Mouse (Mus musculus): ENCODE measurements around the gene Gxylt1. TPM values are rescaled to one million over a fixed set of nuclear protein-coding genes. Genes with fewer than 3 reads are reported as not detected.
A peak's percentile ranks its signal among the peaks of the same experiment; 100 is the strongest.
"Not testable (repeated sequence)": the region's sequence is repeated elsewhere in the genome, so short reads cannot be mapped to it uniquely, and the experiment has no call there.

Gxylt1 gene
- 5.9 and 6.0 TPM in 2 replicates for polyA plus RNA-seq (2015; fragmentation: Nextera tagmentation; extraction: Ambion mirVana)

DNA sequence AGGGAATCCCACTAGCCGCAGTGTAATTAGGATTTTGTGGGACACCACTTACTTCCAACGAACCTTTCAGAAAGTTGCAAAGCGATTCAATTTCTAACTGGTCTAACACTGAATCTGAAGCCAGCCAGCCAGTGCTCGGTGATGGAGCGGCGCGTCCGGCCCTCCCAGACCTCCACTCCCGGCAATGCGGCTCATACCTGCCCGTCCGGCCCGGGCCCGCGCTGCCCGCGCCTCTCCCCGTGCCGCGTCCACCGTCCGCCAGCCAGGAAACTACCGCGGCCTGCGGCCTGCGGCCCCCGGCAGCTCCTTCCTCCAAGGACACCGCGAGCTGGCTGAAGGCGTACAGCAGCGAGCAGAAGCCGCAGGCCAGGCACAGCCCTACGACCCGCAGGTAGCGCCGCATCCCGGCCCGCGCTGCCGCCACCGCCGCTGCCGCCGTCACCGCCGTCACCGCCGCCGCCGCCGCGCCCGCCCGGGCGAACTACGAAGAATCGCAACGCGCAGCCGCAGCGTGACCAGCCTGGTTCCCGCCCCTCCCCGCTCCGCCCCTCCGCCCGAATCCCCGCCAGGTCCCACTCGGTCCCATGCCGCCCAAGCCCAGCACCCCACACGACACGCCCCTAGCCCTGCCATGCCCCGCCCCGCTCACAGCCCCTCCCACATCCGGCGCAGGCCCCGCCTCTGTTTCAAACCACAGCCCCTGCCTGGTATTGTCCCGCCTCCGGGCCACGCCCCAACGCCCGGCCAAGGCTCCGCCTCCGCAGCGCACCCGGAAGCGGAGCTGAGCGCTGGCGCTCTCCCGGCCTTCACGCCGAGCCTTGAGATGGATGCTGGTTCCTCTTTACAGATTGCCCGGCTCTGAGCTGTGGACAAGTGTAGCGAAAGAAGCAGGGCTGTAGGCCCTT, at the start of gene Gxylt1:
TSS of gene Gxylt1 (minus strand) at position 501 of the 905 bp plus-strand sequence.
- H3K27me3 ChIP-seq, result no peaks in the 10 kb centered on the region
- peaks cover 35% of the 10 kb centered on the region for H3K4me1 ChIP-seq (replicated peaks)
- H3K9ac ChIP-seq, result peak within 1 kb of the TSS; percentile 65
- H3K9me3 ChIP-seq, result no peaks in the 10 kb centered on the region
- peak within 1 kb of the TSS; percentile 90 for H3K4me2 ChIP-seq
- H3K27ac ChIP-seq (replicated peaks), result peak within 1 kb of the TSS; percentile 83
- WGBS, result under 1% methylated on average over 79 of the region's 93 CpGs
- peaks cover 4% of the 10 kb centered on the region; the same call in 1 of the 2 replicates for H3K36me3 ChIP-seq
- ATAC-seq (ENCODE audit: low FRiP score, low read depth), result peak; percentile 98
- peak within 1 kb of the TSS; percentile 59 for H3K4me3 ChIP-seq

DNA sequence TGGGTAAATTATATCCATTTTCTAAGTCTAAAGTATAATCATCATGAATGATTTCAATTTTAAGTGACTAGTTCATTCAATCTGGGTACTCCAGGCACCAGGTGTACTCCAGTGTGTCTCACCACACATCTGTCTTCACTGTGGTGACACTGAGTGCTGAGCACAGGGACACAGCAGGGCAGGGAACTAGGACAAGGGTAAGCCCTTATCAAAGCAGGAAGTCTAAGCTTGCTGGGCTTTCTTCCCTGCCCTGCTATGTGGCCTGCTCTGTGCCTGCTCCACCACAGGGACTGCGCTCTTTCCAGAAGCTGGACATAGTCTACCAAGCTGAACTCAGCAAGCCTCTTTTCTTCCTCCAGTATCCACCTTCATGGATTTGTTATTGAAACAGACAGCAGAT, 43.8 kb upstream of the Gxylt1 start:
- Histone ChIP-seq H3K27ac (replicated peaks) (no peak overlapping the region), H3K4me2 (no peak overlapping the region), H3K36me3 (no peaks in the 10 kb centered on the region), H3K9me3 (no peaks in the 10 kb centered on the region), H3K4me3 (no peak overlapping the region), H3K4me1 (replicated peaks) (peaks cover 6% of the 10 kb centered on the region; the same call in 1 of the 2 replicates), H3K27me3 (no peaks in the 10 kb centered on the region), H3K9ac (no peak overlapping the region)
- 87% methylated on average over 1 of the region's 1 CpGs for WGBS
- ATAC-seq (ENCODE audit: low FRiP score, low read depth), result no peak

DNA sequence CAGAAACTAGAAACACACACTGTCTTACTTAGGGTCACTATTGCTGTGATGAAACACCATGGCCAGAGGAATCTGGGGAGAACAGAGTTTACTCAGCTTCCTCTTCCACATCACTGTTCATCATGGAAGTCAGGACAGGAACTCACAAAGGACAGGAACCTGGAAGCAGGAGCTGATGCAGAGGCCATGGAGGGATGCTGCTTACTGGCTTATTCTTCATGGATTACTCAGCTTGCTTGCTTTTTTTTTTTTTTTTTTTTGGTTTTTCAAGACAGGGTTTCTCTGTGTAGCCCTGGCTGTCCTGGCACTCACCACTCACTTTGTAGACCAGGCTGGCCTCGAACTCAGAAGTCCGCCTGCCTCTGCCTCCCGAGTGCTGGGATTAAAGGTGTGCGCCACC, 35.3 kb upstream of the Gxylt1 start:
- H3K4me3 ChIP-seq; ATAC-seq (ENCODE audit: low FRiP score, low read depth); H3K36me3 ChIP-seq; H3K4me2 ChIP-seq; H3K9ac ChIP-seq; H3K27me3 ChIP-seq; H3K27ac ChIP-seq (replicated peaks); H3K4me1 ChIP-seq (replicated peaks); H3K9me3 ChIP-seq: not testable (repeated sequence)
- 94% methylated on average over 4 of the region's 4 CpGs for WGBS

DNA sequence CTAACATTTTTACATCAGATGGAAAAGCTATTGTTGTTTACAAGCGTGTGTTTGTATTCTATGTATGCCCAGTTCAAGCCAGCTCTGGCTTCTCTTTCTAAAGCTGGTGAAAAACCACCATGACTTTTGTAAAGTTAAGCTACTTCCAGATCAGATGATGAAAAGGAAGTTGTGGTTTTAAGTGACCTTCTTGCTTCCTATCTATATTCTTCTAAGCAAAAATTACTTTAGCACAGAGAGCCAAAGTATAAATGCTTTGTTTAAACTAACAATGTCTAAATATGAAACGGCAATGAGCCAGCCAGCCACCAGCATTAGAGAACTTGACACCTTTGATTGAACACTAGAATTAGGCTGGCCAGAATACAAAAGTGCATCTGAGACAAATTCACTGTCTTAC, 23.2 kb upstream of the Gxylt1 start:
- 77% methylated on average over 2 of the region's 2 CpGs for WGBS
- Histone ChIP-seq H3K27me3 (no peaks in the 10 kb centered on the region), H3K4me3 (no peak overlapping the region), H3K4me1 (replicated peaks) (peaks cover 6% of the 10 kb centered on the region; the same call in 1 of the 2 replicates), H3K9ac (no peak overlapping the region), H3K27ac (replicated peaks) (no peak overlapping the region), H3K4me2 (no peak overlapping the region), H3K36me3 (no peaks in the 10 kb centered on the region), H3K9me3 (no peaks in the 10 kb centered on the region)
- no peak for ATAC-seq (ENCODE audit: low FRiP score, low read depth)

DNA sequence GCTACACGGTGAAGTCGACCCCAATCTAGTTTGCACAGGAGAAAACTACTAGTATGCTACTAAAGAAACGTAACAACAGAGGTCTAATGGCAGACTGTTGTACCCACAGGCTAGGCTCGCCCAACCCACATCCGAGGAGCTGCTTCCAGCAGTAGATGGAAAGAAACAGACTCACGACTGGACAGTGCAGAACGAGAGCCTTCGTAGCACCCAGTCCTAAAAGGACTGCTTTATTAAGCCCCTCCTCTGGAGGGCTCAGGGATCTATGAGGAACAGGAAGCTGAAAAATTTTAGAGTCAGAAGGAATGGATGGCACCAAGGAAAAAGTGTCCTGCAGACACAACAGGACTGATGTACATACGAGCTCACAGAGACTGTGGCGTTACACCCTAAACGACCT, 19.5 kb upstream of the Gxylt1 start:
- no peaks in the 10 kb centered on the region for H3K27me3 ChIP-seq
- 90% methylated on average over 11 of the region's 11 CpGs for WGBS
- no peaks in the 10 kb centered on the region for H3K36me3 ChIP-seq
- H3K4me2 ChIP-seq, result no peak overlapping the region
- no peak for ATAC-seq (ENCODE audit: low FRiP score, low read depth)
- peaks cover 12% of the 10 kb centered on the region for H3K4me1 ChIP-seq (replicated peaks)
- no peak overlapping the region for H3K9ac ChIP-seq
- no peaks in the 10 kb centered on the region for H3K9me3 ChIP-seq
- no peak overlapping the region for H3K27ac ChIP-seq (replicated peaks)
- H3K4me3 ChIP-seq, result no peak overlapping the region

DNA sequence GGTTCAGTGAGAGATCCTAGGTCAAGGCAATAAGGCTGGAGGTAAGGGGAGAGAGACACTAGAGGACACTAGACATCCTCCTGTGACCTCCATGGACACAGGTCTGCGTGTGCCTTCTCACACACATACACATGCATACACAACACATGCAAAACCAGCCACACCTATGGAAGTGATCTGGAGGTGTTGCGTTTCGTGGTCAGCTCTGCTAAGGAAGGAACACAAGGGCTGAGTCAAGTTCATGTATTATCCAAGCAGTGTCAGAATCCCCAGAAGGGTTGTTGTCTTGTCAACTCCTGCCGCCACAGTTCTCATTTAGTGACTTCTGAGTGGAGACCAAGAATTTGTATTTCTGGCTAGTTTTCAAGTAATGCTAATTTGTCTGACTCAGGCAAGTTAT, 13.3 kb upstream of the Gxylt1 start:
- Histone ChIP-seq H3K27ac (replicated peaks) (no peak overlapping the region), H3K4me2 (no peak overlapping the region), H3K4me3 (no peak overlapping the region), H3K36me3 (no peaks in the 10 kb centered on the region), H3K9ac (no peak overlapping the region), H3K27me3 (no peaks in the 10 kb centered on the region), H3K4me1 (replicated peaks) (peaks cover 8% of the 10 kb centered on the region; the same call in 1 of the 2 replicates), H3K9me3 (no peaks in the 10 kb centered on the region)
- no peak for ATAC-seq (ENCODE audit: low FRiP score, low read depth)
- 90% methylated on average over 4 of the region's 4 CpGs for WGBS

DNA sequence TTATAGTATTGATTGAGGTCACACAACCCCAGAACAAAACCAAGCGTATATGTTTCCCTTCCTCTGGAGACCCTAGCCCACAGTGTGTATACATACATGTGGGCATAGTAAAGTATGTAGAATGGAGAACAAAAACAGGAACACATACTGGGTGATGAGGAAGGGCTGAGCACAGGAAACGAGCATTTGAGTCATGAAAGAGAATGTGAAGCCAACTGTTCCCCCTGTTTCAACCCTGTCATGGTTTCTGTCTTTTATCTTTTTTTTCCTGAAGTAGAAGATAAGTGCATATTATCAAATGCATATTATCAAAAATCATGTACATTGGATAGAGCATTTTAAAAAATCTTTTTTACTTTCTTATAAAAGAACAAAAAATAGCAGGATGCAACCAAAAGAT, 12.6 kb upstream of the Gxylt1 start:
- no peak overlapping the region for H3K4me3 ChIP-seq
- H3K9ac ChIP-seq, result no peak overlapping the region
- H3K9me3 ChIP-seq, result no peaks in the 10 kb centered on the region
- H3K4me2 ChIP-seq, result no peak overlapping the region
- no peak overlapping the region for H3K27ac ChIP-seq (replicated peaks)
- H3K36me3 ChIP-seq, result no peaks in the 10 kb centered on the region
- 75% methylated on average over 2 of the region's 2 CpGs for WGBS
- no peak for ATAC-seq (ENCODE audit: low FRiP score, low read depth)
- peaks cover 3% of the 10 kb centered on the region; the same call in 1 of the 2 replicates for H3K4me1 ChIP-seq (replicated peaks)
- H3K27me3 ChIP-seq, result no peaks in the 10 kb centered on the region

DNA sequence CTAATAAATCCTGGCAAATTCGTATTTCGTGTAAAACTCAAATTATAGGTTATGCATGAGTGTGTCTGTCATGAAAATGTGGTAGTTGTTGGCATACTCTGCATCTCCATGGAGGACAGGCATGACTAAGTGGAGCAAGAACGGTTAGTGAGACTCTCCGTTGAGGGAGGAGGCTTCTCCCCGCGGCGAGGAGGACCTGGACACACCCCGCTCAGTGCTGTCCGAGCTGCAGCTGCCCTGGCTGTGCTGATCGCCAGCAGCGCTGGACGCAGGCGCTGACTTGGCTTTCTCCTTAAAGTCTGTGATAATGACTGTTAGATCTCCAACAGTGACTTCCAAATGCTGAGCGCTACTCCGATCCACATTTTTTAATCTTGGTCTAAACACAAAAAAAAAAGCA, 10.3 kb upstream of the Gxylt1 start:
- no peaks in the 10 kb centered on the region for H3K9me3 ChIP-seq
- H3K4me1 ChIP-seq (replicated peaks), result no peaks in the 10 kb centered on the region
- no peak for ATAC-seq (ENCODE audit: low FRiP score, low read depth)
- no peaks in the 10 kb centered on the region for H3K27me3 ChIP-seq
- H3K4me3 ChIP-seq, result no peak overlapping the region
- no peak overlapping the region for H3K27ac ChIP-seq (replicated peaks)
- no peak overlapping the region for H3K4me2 ChIP-seq
- H3K9ac ChIP-seq, result no peak overlapping the region
- 80% methylated on average over 15 of the region's 15 CpGs for WGBS
- H3K36me3 ChIP-seq, result 0 out of 2 replicates have a peak, but pooled peaks cover 4% of the 10 kb centered on the region

DNA sequence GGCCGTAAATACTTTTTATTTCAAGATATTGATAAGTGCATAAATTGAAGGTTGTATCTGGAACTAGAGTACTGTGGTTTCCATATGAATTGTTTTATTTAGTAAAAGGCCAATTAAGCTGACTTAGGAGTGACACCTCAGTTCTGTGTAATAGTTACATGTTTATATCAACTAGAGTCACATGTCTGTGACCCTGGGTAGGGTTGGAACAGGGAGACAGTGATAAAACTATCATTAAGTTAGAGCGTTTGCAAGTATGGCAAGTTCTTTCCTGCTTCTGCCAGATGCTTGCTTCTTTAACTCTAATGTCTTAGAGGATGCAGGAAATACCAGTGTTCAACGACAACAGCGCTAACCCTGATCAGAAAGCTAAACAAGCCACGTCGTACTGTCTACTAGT, 9.3 kb upstream of the Gxylt1 start:
- Histone ChIP-seq H3K4me1 (replicated peaks) (no peaks in the 10 kb centered on the region), H3K9me3 (no peaks in the 10 kb centered on the region), H3K9ac (no peak overlapping the region), H3K4me3 (no peak overlapping the region), H3K27me3 (no peaks in the 10 kb centered on the region), H3K4me2 (no peak overlapping the region), H3K36me3 (peaks cover 5% of the 10 kb centered on the region; the same call in 1 of the 2 replicates), H3K27ac (replicated peaks) (no peak overlapping the region)
- WGBS, result 92% methylated on average over 6 of the region's 6 CpGs
- ATAC-seq (ENCODE audit: low FRiP score, low read depth), result no peak

DNA sequence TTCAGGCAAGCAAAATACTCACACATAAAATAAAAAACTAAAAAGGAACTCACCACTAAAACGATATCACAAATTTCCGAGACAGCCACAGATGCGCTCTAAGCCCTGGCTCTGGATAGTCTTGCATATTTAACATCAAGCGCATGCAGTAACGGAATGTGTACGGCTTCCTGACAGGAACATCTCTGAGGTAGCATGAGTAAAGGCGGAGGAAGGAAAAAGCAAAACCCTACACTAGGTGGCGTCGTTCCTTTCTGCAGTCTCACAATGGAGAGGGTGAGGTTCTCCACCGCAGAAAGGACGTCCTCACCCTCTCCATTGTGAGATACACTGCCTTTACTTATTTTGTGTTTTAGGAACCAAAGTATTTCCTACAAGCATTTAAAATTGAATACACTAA, 8.4 kb upstream of the Gxylt1 start:
- H3K4me2 ChIP-seq, result no peak overlapping the region
- no peak overlapping the region for H3K27ac ChIP-seq (replicated peaks)
- H3K4me1 ChIP-seq (replicated peaks), result no peaks in the 10 kb centered on the region
- 71% methylated on average over 11 of the region's 11 CpGs for WGBS
- H3K9ac ChIP-seq, result no peak overlapping the region
- no peaks in the 10 kb centered on the region for H3K9me3 ChIP-seq
- H3K4me3 ChIP-seq, result no peak overlapping the region
- no peaks in the 10 kb centered on the region for H3K27me3 ChIP-seq
- peaks cover 8% of the 10 kb centered on the region; the same call in 1 of the 2 replicates for H3K36me3 ChIP-seq
- no peak for ATAC-seq (ENCODE audit: low FRiP score, low read depth)

DNA sequence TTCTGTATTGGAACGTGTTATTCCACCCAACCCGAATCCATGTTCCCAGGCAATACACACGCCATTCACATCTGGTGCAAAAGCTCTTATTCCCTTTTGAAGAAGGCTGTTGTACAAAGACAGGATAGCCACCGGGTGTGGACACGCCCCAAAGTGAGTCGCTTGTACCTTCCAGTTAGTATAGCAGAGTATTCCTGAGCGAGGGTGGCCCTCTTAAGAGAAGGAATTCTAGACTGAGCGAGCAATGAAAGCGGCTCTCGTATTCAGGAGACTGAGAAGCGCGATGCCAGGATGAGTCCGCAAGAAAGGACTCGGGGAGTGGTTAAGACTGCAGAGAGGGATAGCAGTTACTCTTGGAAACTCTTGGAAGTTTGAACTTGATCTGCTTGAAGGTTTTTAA, 1.3 kb upstream of the Gxylt1 start:
- no peak for ATAC-seq (ENCODE audit: low FRiP score, low read depth)
- H3K4me1 ChIP-seq (replicated peaks), result peaks cover 31% of the 10 kb centered on the region
- no peaks in the 10 kb centered on the region for H3K9me3 ChIP-seq
- H3K4me2 ChIP-seq, result peak overlapping the region; percentile 90
- H3K4me3 ChIP-seq, result peak overlapping the region; percentile 59
- no peak overlapping the region for H3K9ac ChIP-seq
- H3K27ac ChIP-seq (replicated peaks), result no peak overlapping the region
- 2% methylated on average over 14 of the region's 14 CpGs for WGBS
- H3K36me3 ChIP-seq, result peaks cover 8% of the 10 kb centered on the region; the same call in 1 of the 2 replicates
- no peaks in the 10 kb centered on the region for H3K27me3 ChIP-seq

DNA sequence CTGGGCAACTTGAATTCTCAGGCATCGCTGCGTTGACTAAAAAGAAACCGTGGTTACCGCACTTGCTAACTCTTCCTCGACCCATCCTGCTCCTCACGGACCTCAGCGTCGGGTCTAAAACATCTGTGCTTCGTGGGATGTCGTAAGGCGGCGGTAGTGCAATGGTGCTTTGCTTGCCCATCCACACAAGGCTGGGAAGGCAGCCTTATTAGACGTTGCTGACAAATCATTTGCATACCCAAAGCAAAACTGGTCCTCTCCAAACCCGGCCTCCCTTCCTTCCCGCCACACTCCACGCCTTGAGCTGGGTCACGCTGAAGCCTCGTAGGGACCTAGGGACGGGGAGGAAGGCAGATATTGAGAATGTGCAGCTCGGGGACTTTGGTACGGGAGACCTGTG, 644 bp upstream of the Gxylt1 start:
- Histone ChIP-seq H3K27ac (replicated peaks) (peak overlapping the region; percentile 83), H3K4me3 (peak overlapping the region; percentile 59), H3K36me3 (peaks cover 4% of the 10 kb centered on the region; the same call in 1 of the 2 replicates), H3K27me3 (no peaks in the 10 kb centered on the region), H3K9me3 (no peaks in the 10 kb centered on the region), H3K9ac (peak overlapping the region; percentile 38), H3K4me1 (replicated peaks) (peaks cover 32% of the 10 kb centered on the region), H3K4me2 (peak overlapping the region; percentile 90)
- peak; percentile 52 for ATAC-seq (ENCODE audit: low FRiP score, low read depth)
- under 1% methylated on average over 21 of the region's 21 CpGs for WGBS
